Mouse (Mus musculus): ENCODE data around the gene Zscan4c. TPM values are rescaled to one million over a fixed set of nuclear protein-coding genes. Genes with fewer than 3 reads are reported as not detected.
"Not testable (repeated sequence)": the region's sequence is repeated elsewhere in the genome, so short reads cannot be mapped to it uniquely, and the experiment has no call there.

Zscan4c gene
- polyA plus RNA-seq (2015; fragmentation: Nextera tagmentation; extraction: Ambion mirVana), result not detected in 2 replicates

- H3K27me3 ChIP-seq (replicated peaks); H3K4me3 ChIP-seq (replicated peaks); H3K36me3 ChIP-seq; H3K4me2 ChIP-seq; H3K27ac ChIP-seq; H3K9me3 ChIP-seq; H3K4me1 ChIP-seq; ATAC-seq (ENCODE audit: insufficient read depth, low FRiP score, low read depth); H3K9ac ChIP-seq: not testable (repeated sequence)
- WGBS, result 92% methylated on average over 4 of the region's 4 CpGs
These were observed at the start of gene Zscan4c for GRCm38 (mm10) chr7:11005445-11005844. Gene Zscan4c (plus strand): TSS chr7:11005745.

Small RNA genes lying within 50 kb of the gene (microRNA-seq; reads per million reads assigned to microRNA genes)
- not detected for gene Mir297-1

Other genes with a start within 250 kb of the Zscan4c start
- not detected in 2 replicates for gene Zscan4b, start 100.7 kb upstream of the Zscan4c start, polyA plus RNA-seq (2015; fragmentation: Nextera tagmentation; extraction: Ambion mirVana)
- gene Zscan4-ps1, start 63.9 kb downstream of the Zscan4c start, polyA plus RNA-seq (2015; fragmentation: Nextera tagmentation; extraction: Ambion mirVana), result not detected in 2 replicates
- gene Zscan4d, start 160.4 kb downstream of the Zscan4c start, polyA plus RNA-seq (2015; fragmentation: Nextera tagmentation; extraction: Ambion mirVana), result not detected in 2 replicates

All from stomach, embryonic 15.5 days (tissue).